Mouse (Mus musculus) gastrocnemius, postnatal 4 days (tissue): ENCODE data around the gene 4933428G20Rik. TPM values are rescaled to one million over a fixed set of nuclear protein-coding genes. Genes with fewer than 3 reads are reported as not detected.
A peak's percentile ranks its signal among the peaks of the same experiment; 100 is the strongest.

ENCODE experiments used
- DNase-seq, 2 experiments: peaks; one replicate each; pipeline ENCODE4 v3.0.0; 2021 to 2022; ENCODE audit warnings: low spot score in 2 of 2, mixed read lengths in 2 of 2
- long read RNA-seq, 2 experiments: library from polyadenylated mRNA; stranded (forward); transcript quantifications; one replicate each; pipeline ENCODE4 v2.0.0; 2021
- total RNA-seq, 2 experiments: library from RNA; stranded (reverse); gene quantifications; 2 replicates each; pipeline ENCODE4 v1.2.3; 2021

Gene 4933428G20Rik
- not detected for total RNA-seq
- long read RNA-seq, experiment 1 = 0 reads
- long read RNA-seq, experiment 2 = 0 reads

- no peak for DNase-seq
These were observed at the start of gene 4933428G20Rik for GRCm38 (mm10) chr11:97499865-97500719. 4933428G20Rik (minus strand) TSS chr11:97500340.

- DNase-seq = no peak
These were observed 48.6 kb upstream of the 4933428G20Rik start for GRCm38 (mm10) chr11:97548757-97549156.

- DNase-seq = no peak
These were observed 48.0 kb upstream of the 4933428G20Rik start for GRCm38 (mm10) chr11:97547957-97548706.

DNA sequence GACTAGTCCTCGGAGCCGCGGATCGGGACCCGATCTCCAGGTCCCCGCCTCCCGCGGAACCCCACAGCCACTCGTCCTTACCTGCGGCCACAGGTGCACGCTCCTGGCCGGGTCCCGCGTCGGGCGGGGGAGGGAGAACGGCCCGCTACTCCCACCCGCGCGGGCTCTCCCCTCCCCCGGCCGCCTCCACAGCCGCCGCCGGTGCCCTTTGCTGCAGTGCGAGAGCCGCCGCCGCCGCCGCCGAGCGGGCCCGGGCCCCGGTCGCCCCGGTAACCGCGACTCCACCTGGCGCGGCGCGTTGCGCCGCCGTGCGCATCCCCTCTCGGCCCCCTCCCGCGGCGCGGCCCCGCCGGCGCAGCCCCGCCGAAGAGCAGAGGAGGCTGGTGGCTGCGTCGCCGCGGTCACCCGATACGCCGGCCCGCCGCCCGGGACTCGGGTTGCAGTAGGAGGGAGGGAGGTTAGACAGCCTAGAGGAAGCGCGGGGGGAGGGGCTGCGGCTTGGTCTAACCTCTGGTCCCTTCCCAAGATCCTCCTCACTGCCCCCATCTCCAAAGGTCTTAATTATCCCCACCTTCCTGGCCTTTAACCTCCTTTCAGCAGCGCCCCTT is 46.8 kb upstream of the 4933428G20Rik start:
- DNase-seq = peak in 1 of 2 experiments; percentile 35

DNA sequence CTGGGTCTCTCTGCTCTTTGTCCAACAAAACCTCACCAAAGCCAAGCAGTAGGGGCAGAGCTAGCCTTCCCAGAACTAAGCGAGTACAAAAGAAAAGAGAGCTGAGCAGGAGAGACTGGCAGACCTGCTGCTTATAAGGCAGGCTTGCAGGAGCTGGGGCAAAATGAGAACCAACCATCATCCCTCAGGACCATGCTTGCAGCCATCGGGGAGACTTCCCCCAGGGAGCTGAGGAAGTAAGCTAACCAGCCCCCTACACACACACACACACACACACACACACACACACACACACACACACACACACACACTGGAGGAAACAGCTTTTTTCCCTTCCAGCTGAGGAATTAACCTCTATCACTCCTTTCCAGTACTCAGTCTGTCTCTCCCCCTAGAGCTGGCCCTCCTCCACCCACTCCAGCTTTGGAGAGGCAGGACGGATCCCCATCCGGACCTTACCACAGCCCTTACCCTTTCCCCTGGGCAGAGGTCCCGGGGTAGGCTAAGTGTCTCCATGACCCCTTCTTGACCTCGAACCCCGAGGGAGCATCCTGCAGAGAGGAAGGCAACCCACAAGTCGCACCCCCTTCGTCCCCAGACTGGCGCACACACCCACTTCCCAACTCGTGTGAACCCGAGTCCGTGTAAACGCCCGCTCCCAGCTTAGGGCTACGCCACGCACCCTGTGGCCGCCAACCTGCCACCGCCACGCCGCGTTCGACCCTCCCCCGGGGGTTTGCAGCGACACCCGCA is 45.8 kb upstream of the 4933428G20Rik start:
- DNase-seq = no peak

DNA sequence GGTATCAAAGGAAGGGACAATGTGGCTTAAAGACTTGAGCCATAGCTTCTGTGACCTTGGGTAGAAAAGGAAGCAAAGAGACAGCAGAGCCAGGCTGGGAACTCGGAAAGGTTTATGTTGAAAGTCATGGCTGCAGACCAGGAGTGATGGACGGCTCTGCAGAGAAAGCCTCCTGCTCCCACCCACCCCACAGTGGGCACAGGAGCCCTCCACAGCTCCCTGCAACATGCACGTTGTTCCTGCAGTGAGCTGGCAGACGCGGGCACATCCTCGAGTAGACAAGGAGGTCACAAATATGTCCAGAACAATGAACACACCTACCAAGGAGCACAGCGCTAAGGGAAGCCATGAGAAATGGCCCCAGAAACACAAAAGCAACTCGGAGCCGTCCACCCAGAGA is 43.7 kb upstream of the 4933428G20Rik start:
- DNase-seq = no peak

DNA sequence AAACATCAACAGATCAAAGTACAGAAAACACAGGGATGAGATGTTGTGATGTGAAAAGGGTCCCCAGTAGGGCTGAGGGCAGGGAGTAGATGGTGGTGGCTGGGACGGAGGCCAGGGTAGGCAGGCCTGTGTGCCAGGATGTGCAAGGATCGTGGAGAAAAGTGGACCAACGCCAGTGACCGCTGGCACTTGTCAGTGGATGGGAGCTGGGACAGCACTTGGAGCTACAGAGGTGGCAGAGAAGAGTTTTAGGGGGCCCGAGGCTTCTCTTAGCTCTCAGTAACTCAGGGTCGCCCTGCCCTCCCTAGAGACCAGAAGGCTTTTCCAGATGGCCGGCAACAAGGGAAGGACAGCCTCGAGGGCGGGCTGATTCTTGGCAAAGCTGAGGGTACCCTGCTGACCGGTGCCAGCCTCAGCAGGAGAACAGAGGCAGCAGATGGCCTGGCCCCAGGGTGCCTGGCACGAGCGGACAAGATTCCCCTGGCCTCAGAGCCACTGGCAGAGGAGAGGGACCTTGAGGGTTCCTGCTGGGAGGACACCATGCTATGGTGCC is 43.1 kb upstream of the 4933428G20Rik start:
- peak in 1 of 2 experiments; percentile 42 for DNase-seq

- DNase-seq = no peak
These were observed 42.3 kb upstream of the 4933428G20Rik start for GRCm38 (mm10) chr11:97542171-97543150.

- no peak for DNase-seq
These were observed 40.5 kb upstream of the 4933428G20Rik start for GRCm38 (mm10) chr11:97540604-97541003.

DNA sequence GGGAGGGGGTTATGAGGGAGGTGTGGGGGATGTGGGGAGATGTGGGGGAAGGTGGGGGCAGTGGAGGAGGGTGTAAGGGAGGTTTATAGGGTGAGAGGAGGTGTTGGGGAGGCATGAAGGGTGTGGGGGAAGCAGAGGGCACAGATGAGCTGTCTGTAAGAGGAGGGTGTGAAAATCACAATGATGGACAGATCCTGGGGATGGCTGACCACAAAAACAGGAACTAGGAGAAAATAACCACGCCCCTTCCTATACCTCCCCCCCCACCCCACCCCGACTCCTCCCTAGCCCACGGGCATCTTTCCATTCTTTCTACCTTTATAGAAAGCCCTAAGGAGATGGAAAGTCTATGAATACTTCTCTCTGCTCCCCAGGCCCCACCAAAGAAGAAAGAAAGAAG is 40.0 kb upstream of the 4933428G20Rik start:
- no peak for DNase-seq

DNA sequence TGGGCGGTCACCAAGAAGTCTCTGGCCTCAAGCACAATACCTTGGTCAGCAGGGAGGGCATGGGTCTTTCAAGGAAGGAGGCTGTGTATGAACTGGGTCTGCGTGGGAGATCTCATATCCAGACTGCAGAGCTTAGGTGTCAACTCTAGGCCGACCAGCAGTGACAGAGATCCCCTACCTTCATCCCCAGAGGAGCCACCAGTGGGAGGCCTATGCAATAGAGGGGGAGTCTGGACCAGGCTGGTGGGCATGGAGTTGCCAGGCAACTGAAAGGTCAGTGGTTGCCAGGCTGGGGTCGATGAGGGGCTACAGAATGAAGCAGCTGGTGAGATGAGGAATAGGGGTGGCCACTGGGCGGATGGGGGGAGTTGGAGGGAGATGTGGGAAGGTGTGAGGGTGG is 39.5 kb upstream of the 4933428G20Rik start:
- no peak for DNase-seq

- DNase-seq = no peak
These were observed 37.5 kb upstream of the 4933428G20Rik start for GRCm38 (mm10) chr11:97537580-97538089.

DNA sequence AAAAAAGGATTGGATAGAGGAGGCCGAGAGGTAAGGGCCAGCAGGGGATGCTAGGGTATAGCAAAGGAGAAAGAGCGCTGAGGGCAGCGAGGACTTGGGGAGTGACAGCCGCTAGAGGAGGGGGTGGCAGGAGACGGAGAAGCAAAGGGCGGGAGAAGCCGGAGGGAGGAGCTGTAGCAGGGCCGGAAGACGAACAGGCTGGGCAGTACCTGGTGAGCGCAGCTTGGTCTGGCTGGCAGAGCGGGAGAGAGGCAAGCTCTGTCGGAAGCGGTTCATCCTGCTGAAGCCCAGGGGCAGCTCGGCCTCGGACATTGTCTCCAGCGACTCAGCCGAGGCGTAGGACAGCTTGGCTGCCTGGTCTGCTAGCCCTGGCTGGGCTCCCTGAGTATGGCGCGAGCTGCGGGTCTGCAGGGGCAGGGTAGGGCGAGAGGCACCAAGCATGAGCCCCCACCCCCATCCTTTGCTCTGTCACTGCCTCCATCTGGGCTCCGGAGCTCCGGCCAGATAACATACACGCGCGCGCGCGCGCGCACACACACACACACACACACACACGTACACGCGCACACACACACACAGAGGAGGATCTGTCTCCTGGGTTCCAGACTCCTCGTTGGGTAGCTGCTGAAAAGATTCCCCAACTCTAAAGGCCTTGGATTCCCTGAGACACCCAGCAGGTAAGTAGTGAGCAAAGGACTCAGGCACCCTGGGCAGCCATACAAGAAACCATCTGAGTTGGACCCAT is 36.9 kb upstream of the 4933428G20Rik start:
- DNase-seq = no peak

GRCm38 (mm10) chr11:97536083-97536747 is 36.1 kb upstream of the 4933428G20Rik start:
- DNase-seq = no peak

GRCm38 (mm10) chr11:97535660-97536059 is 35.5 kb upstream of the 4933428G20Rik start:
- no peak for DNase-seq

DNA sequence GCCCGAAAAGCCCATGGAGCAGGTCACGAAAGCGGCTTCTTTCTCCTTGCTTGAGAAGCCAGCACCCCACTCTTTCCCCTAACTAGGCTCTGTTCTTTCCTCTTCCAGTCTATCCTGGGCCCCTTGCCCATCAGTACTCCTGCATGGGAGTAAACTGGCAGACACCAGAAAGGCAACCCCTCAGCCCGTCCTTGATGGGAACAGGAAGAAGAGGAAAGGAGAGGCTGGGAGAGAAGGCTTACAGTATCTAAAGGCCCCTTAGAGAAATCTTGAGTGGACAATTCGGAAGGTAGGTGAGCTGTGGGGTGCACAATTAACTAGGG is 35.1 kb upstream of the 4933428G20Rik start:
- DNase-seq = no peak

- no peak for DNase-seq
These were observed 34.5 kb upstream of the 4933428G20Rik start for GRCm38 (mm10) chr11:97534442-97535307.
